In genomic region chr11:67675562-67676540, GRCm38 (mm10) we compare ENCODE assay signal across 7 mouse cellular contexts. TPM values are rescaled to one million over a fixed set of nuclear protein-coding genes. Genes with fewer than 3 reads are reported as not detected.
DNase-seq lines count a peak whose midpoint lies in the region; ATAC-seq and TF ChIP-seq lines count a peak whose summit lies in the region.

No protein-coding gene starts in this region.

- no peaks in the 10 kb centered on the region for H3K36me3 ChIP-seq in forebrain, embryonic 12.5 days (replicated peaks)
- H3K36me3 ChIP-seq in kidney, embryonic 15.5 days: no peaks in the 10 kb centered on the region
- no peaks in the 10 kb centered on the region for H3K36me3 ChIP-seq in lung, postnatal 0 days (ENCODE audit: insufficient read depth, low read length)

- DNase-seq in urinary bladder, postnatal 25 days (ENCODE audit: low spot score): peak; percentile 36
- DNase-seq in urinary bladder, adult 2 months (ENCODE audit: low spot score): no peak
- DNase-seq in brain, embryonic 14.5 days (ENCODE audit: low read depth): peak; percentile 88
- peak; percentile 89 for DNase-seq in lung, postnatal 0 days (ENCODE audit: low spot score)
- peak; percentile 85 for DNase-seq in retina, postnatal 1 day

- no peaks in the 10 kb centered on the region for H3K4me1 ChIP-seq in forebrain, embryonic 12.5 days
- 0 out of 2 replicates have a peak, but pooled peaks cover 3% of the 10 kb centered on the region for H3K4me1 ChIP-seq in kidney, embryonic 15.5 days
- no peaks in the 10 kb centered on the region for H3K4me1 ChIP-seq in lung, postnatal 0 days (ENCODE audit: insufficient read depth, low read depth, low read length)

- H3K9me3 ChIP-seq in forebrain, embryonic 12.5 days: no peaks in the 10 kb centered on the region
- H3K9me3 ChIP-seq in kidney, embryonic 15.5 days (replicated peaks): no peaks in the 10 kb centered on the region
- H3K9me3 ChIP-seq in lung, postnatal 0 days (ENCODE audit: low read length): no peaks in the 10 kb centered on the region

- peak; percentile 76 for TF ChIP-seq EP300 in lung, postnatal 0 days (IDR thresholded peaks at IDR 0.05)

- no peaks in the 10 kb centered on the region for H3K27me3 ChIP-seq in forebrain, embryonic 12.5 days
- no peaks in the 10 kb centered on the region for H3K27me3 ChIP-seq in kidney, embryonic 15.5 days
- no peaks in the 10 kb centered on the region for H3K27me3 ChIP-seq in lung, postnatal 0 days (replicated peaks; ENCODE audit: insufficient read depth, low read length)

- no peak overlapping the region for H3K9ac ChIP-seq in forebrain, embryonic 12.5 days
- H3K9ac ChIP-seq in kidney, embryonic 15.5 days: no peak overlapping the region
- H3K9ac ChIP-seq in lung, postnatal 0 days (replicated peaks; ENCODE audit: low read depth): no peak overlapping the region

- WGBS in forebrain, embryonic 12.5 days: 61% methylated on average over 12 of the region's 12 CpGs
- WGBS in kidney, embryonic 15.5 days: 60% methylated on average over 12 of the region's 12 CpGs
- WGBS in lung, postnatal 0 days: 48% methylated on average over 12 of the region's 12 CpGs

- H3K27ac ChIP-seq in forebrain, embryonic 12.5 days: no peak overlapping the region
- H3K27ac ChIP-seq in kidney, embryonic 15.5 days: no peak overlapping the region
- 0 out of 2 replicates have a peak overlapping the region, but pooled peaks have one; percentile 21 for H3K27ac ChIP-seq in lung, postnatal 0 days (ENCODE audit: low read length)

- H3K4me2 ChIP-seq in forebrain, embryonic 12.5 days: no peak overlapping the region
- H3K4me2 ChIP-seq in kidney, embryonic 15.5 days: no peak overlapping the region
- H3K4me2 ChIP-seq in lung, postnatal 0 days (replicated peaks; ENCODE audit: low read depth, low read length): no peak overlapping the region

- peak; percentile 86 for TF ChIP-seq CTCF in brain, embryonic 14.5 days (IDR thresholded peaks at IDR 0.05; ENCODE audit: borderline replicate concordance, extremely low read depth, insufficient read depth, insufficient read length)
- peak; percentile 96 for TF ChIP-seq CTCF in lung, postnatal 0 days (IDR thresholded peaks at IDR 0.05)

- peak; percentile 55; the same call in 1 of the 2 replicates for ATAC-seq in forebrain, embryonic 12.5 days (ENCODE audit: low FRiP score)
- ATAC-seq in kidney, embryonic 15.5 days (replicated peaks; ENCODE audit: low FRiP score): 0 out of 2 replicates have a peak, but pooled peaks have one; percentile 49
- peak; percentile 86 for ATAC-seq in lung, postnatal 0 days

- no peak for TF ChIP-seq POLR2A in brain, embryonic 14.5 days (IDR thresholded peaks at IDR 0.05; ENCODE audit: borderline replicate concordance, extremely low read depth, insufficient read depth, insufficient read length, poor library complexity, severe bottlenecking)

- no peak overlapping the region for H3K4me3 ChIP-seq in forebrain, embryonic 12.5 days (replicated peaks)
- no peak overlapping the region for H3K4me3 ChIP-seq in kidney, embryonic 15.5 days (replicated peaks)
- H3K4me3 ChIP-seq in lung, postnatal 0 days (ENCODE audit: low read depth, low read length): no peak overlapping the region

RNA-seq across cellular contexts. Expression of gene Rcvrn, which starts 19.3 kb away (rescaled TPM):
- 0.06 and 0.18 TPM in 2 replicates for polyA plus RNA-seq in urinary bladder, adult 2 months (2012; rRNA removed)
- polyA plus RNA-seq in brain, embryonic 14.5 days (2012; rRNA removed): 0.21 and 0.28 TPM in 2 replicates
- polyA plus RNA-seq in forebrain, embryonic 12.5 days (2016; fragmentation: Nextera tagmentation; extraction: Ambion mirVana): not detected in 2 replicates
- polyA plus RNA-seq in kidney, embryonic 15.5 days (2015; fragmentation: Nextera tagmentation; extraction: Ambion mirVana): not detected in 2 replicates
- polyA plus RNA-seq in lung, postnatal 0 days (2015; fragmentation: Nextera tagmentation; extraction: Ambion mirVana): not detected in 2 replicates
